Mouse (Mus musculus) urinary bladder, postnatal 4 days (tissue): ENCODE data around the gene Ube2n.

Source experiments
- DNase-seq, 2 experiments: peaks; one replicate each; pipeline ENCODE4 v3.0.0; 2021 to 2022; ENCODE audit warnings: low spot score in 2 of 2

The Ube2n gene

DNA sequence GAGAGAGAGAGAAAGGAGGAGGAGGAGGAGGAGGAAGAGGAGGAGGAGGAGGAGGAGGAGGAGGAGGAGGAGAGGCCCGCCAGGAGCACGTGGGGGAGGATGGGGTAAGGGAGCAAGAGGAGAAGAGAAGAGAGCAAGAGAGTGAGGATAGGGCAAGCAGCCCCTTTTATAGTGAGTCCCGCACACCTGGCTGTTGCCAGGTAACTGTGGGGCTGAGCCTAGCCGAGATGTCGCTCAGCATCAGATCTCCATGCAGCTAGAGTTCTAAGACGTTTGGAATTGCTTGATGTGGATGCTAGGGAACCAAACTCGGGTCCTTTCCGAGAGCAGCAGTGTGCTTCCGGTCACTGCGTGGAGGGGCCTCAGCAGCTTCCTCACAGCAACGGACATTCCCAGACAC, 79.5 kb downstream of the Ube2n start:
- no peak for DNase-seq
